Mouse (Mus musculus) mouse embryonic stem cell (cell line): ENCODE results near the gene Camkk2.

Experiments used
- in situ Hi-C, 2 experiments: fragments of 300-500 bp; cut with MboI; formaldehyde crosslinking; loops; 1 replicate in 1 of 2; 3 replicates in 1 of 2; pipeline ENCODE4 v1.14.3; 2019 to 2020; ENCODE audit warnings: low sequenced_read_pairs in 2 of 2, low pct_unique_long_range_greater_than_20kb in 1 of 2, mixed read lengths in 1 of 2; ENCODE audit not compliant: unreplicated experiment in 1 of 2

The Camkk2 gene

GRCm38 (mm10) chr5:122786035-122786819 lies 7.0 kb upstream of the Camkk2 start:
- in situ Hi-C loops, result no loop called here

GRCm38 (mm10) chr5:122783726-122784406 lies 4.7 kb upstream of the Camkk2 start:
- in situ Hi-C loops, result no loop called here

DNA sequence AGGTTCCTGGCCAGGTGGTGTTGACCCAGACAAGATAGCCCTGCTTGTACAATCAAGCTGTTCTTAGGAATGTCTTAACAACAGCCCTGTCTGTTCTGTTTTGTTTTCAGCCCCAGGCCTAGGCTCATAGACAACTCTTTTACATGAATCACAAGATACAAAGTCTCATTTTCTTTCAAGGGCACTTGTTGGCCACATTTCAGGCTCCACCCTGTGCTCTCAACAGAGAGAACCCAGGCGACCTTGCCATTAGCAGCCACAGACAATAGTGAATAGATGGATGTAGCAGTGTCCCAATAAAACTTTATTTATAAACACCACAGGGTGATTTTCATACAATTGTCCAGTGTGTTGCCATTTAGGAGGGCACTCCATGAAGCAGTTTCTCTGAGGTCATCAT lies 2.9 kb upstream of the Camkk2 start:
- in situ Hi-C loops, result no loop called here

GRCm38 (mm10) chr5:122780791-122781432 lies 1.7 kb upstream of the Camkk2 start:
- in situ Hi-C loops, result no loop called here

GRCm38 (mm10) chr5:122778231-122779226 lies 680 bp downstream of the Camkk2 start:
- in situ Hi-C loops, result no loop called here

GRCm38 (mm10) chr5:122777322-122777721 lies 1.9 kb downstream of the Camkk2 start:
- in situ Hi-C loops, result no loop called here

GRCm38 (mm10) chr5:122775646-122776286 lies 3.4 kb downstream of the Camkk2 start:
- in situ Hi-C loops, result no loop called here

DNA sequence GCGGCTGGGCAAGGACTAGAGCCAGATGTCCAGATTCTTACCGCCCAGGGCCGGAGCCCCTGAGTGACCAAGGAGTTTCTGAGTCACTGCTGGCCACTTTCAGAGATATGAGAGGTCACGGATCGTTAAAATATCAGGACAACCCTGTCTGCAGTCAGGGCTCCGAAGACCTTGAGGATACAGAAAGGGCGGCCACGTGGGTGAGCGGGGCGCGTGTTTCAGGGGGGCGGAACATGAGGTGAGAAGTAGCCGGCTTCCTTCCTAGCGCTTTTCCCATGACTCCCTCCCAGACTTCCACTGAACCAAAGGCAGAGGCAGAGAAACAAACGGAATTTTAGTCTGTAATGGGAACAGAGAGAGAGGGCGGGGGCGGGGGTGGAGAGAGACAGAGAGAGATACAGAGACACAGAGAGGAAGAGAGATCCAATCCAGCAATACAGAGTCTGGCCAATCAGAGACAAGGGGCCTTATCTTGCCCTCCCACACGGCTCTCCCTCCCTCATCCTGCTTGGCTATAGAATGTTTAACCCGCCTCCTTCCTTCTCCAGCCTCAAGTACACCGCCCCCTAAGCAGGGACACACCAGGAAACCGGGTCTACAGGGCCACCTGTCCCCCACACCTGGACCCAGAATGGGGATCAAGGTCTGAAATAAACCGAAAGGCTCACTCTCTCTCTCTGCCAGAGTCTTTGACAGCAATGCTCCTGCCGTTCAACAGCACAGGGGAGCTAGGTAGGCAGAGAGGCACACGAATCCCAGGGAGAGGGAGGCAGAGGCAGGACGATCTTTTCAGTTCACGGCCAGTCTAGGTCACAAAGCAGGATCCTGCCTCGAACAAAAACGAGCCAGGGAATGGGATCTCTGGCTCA lies 4.2 kb downstream of the Camkk2 start:
- in situ Hi-C loops, result no loop called here

- in situ Hi-C loops, result no loop called here
Measured at GRCm38 (mm10) chr5:122773756-122774155, 5.5 kb downstream of the Camkk2 start.

DNA sequence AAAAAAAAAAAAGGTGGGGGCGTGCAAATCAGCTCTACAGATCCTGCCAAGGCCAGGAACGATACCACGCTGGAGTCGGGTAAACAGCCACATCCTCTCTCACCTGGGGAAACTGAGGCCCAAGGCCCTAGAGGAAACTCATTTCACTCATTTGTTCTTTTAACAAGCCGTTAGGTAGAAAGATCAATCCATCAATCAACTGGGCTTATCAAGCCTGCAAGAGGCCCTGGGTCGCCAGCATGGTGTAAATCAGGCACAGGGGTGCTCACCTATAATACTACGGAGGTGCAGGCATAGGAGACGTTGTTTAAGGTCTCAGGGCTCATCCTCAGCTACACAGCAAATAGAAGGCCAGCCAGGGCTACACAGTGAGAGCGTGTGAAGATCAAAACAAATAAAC lies 7.8 kb downstream of the Camkk2 start:
- in situ Hi-C loops, result no loop called here

DNA sequence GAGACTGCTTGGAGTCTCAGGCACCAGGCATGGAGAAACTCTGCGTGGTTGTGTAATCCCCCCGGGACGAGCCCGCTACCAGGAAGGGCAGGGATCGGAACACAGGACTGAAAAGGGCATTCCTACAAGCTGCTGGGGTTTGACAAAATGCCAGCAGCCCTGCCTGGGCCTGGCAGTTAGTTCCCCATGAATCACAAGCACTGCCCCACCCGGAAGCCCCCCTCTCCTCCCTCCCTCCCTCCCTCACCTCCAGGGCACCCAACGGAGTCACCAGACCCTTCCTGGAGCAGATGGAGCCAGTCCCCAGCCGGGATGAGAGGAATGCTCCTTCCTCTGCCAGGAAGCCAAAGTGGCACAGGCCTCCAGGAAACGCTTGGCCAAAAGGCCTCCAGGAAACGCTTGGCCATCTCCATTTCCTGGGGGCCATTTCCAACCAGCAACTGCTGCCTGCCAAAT lies 8.4 kb downstream of the Camkk2 start:
- in situ Hi-C loops, result no loop called here

- in situ Hi-C loops, result no loop called here
Measured at GRCm38 (mm10) chr5:122770304-122770703, 8.9 kb downstream of the Camkk2 start.

DNA sequence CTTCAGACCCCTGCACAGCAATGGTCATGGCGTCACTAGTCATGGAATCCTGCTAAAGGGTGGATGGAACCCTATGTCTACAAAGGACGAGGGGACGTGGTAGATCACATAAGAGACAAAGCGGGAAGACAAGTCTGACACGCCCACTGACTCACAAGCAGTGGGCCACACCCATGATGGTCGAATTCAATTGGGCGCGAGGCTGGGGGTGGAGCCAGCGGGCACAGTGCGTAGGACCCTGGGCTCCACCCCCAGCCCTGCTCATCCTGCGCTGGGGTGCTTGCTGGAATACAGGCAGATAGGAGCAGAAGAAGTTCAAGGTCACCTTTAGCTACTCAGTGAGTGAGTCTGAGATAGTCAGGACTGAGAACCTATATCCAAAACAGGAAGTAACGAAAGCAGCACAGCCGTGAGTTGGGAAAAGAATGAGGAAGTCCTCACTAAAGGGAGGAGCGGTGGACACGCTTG lies 10.1 kb downstream of the Camkk2 start:
- in situ Hi-C loops, result no loop called here

- in situ Hi-C loops, result no loop called here
Measured at GRCm38 (mm10) chr5:122767283-122767682, 11.9 kb downstream of the Camkk2 start.

GRCm38 (mm10) chr5:122764032-122764464 lies 15.2 kb downstream of the Camkk2 start:
- in situ Hi-C loops, result no loop called here

DNA sequence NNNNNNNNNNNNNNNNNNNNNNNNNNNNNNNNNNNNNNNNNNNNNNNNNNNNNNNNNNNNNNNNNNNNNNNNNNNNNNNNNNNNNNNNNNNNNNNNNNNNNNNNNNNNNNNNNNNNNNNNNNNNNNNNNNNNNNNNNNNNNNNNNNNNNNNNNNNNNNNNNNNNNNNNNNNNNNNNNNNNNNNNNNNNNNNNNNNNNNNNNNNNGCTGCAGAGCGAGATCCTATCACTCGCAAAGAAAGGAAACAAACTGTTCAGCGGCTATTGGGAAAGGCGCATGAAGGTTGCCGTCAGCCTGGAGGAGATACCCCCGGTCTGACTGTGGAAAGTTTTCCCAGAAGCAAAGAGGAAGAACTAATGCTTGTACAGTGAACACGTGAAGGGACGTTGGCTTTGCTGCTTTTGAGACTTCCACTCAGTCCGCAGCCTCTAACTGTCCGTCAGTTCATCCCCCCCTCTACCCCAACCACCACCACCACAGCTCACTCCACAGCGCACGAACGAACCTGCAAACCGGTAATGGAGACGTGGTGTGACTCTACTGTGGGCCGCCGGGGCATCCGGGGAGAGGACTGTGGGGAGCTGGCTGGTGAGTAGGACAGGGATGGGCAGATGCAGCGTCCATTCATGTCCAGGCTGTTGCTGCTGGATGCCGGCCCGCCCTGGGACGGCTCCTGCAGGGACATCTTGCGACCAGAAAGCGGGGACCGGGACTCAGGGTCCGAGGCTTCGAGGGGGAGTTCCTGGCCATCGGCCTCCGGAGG lies 15.8 kb downstream of the Camkk2 start:
- in situ Hi-C loops, result no loop called here
